Mouse (Mus musculus): ENCODE data around the gene Tlcd1. TPM values are rescaled to one million over a fixed set of nuclear protein-coding genes. Genes with fewer than 3 reads are reported as not detected.

The Tlcd1 gene
- polyA plus RNA-seq, 1 experiment = 78.2 TPM

GRCm38 (mm10) chr11:78190041-78190440 is 13.5 kb downstream of the Tlcd1 start:
- peak overlapping the region; percentile 87 for H3K4me3 ChIP-seq (ENCODE audit: insufficient read depth, low read depth, low read length)
- H3K36me3 ChIP-seq (ENCODE audit: control insufficient read depth, insufficient read depth, low read length) = no peaks in the 10 kb centered on the region

GRCm38 (mm10) chr11:78193113-78193512 is 16.6 kb downstream of the Tlcd1 start, which contains the start of gene Proca1:
TSS of gene Proca1 (plus strand) at chr11:78193392.
- Histone ChIP-seq H3K27me3 (replicated peaks; ENCODE audit: control insufficient read depth, insufficient read depth, low read length) (no peaks in the 10 kb centered on the region), H3K27ac (ENCODE audit: insufficient read depth, low read depth, low read length) (no peak within 1 kb of the TSS), H3K4me1 (ENCODE audit: control insufficient read depth, insufficient read depth, low read length) (peaks cover 16% of the 10 kb centered on the region), H3K36me3 (ENCODE audit: control insufficient read depth, insufficient read depth, low read length) (no peaks in the 10 kb centered on the region), H3K4me3 (ENCODE audit: insufficient read depth, low read depth, low read length) (no peak within 1 kb of the TSS)
- 50% methylated on average over 1 of the region's 1 CpGs for WGBS
- TF ChIP-seq CTCF (conservative IDR thresholded peaks at IDR 0.05; ENCODE audit: insufficient read depth, insufficient read length, low read depth, low read length) = no peak
- no peak for TF ChIP-seq POLR2A (IDR thresholded peaks at IDR 0.05; ENCODE audit: low read depth, low read length)
- no peak for DNase-seq

More at GRCm38 (mm10) chr11:78190041-78190440, 13.5 kb downstream of the Tlcd1 start:
- DNase-seq = peak; percentile 92
- H3K27ac ChIP-seq (ENCODE audit: insufficient read depth, low read depth, low read length) = peak overlapping the region; percentile 90
- WGBS = 32% methylated on average over 6 of the region's 6 CpGs
- H3K4me1 ChIP-seq (ENCODE audit: control insufficient read depth, insufficient read depth, low read length) = peaks cover 16% of the 10 kb centered on the region
- TF ChIP-seq POLR2A (IDR thresholded peaks at IDR 0.05; ENCODE audit: low read depth, low read length) = no peak
- no peak for TF ChIP-seq CTCF (conservative IDR thresholded peaks at IDR 0.05; ENCODE audit: insufficient read depth, insufficient read length, low read depth, low read length)
- no peaks in the 10 kb centered on the region for H3K27me3 ChIP-seq (replicated peaks; ENCODE audit: control insufficient read depth, insufficient read depth, low read length)

- H3K27me3 ChIP-seq (replicated peaks; ENCODE audit: control insufficient read depth, insufficient read depth, low read length) = no peaks in the 10 kb centered on the region
- H3K4me1 ChIP-seq (ENCODE audit: control insufficient read depth, insufficient read depth, low read length) = peaks cover 14% of the 10 kb centered on the region
- no peaks in the 10 kb centered on the region for H3K36me3 ChIP-seq (ENCODE audit: control insufficient read depth, insufficient read depth, low read length)
- peak overlapping the region; percentile 54; the same call in 1 of the 2 replicates for H3K27ac ChIP-seq (ENCODE audit: insufficient read depth, low read depth, low read length)
- TF ChIP-seq POLR2A (IDR thresholded peaks at IDR 0.05; ENCODE audit: low read depth, low read length) (peak; percentile 36), CTCF (conservative IDR thresholded peaks at IDR 0.05; ENCODE audit: insufficient read depth, insufficient read length, low read depth, low read length) (no peak)
- 3% methylated on average over 30 of the region's 30 CpGs for WGBS
- peak overlapping the region; percentile 72 for H3K4me3 ChIP-seq (ENCODE audit: insufficient read depth, low read depth, low read length)
- DNase-seq = peak; percentile 88
Observed at GRCm38 (mm10) chr11:78194411-78195100, 18.0 kb downstream of the Tlcd1 start.

- DNase-seq = no peak
- TF ChIP-seq POLR2A (IDR thresholded peaks at IDR 0.05; ENCODE audit: low read depth, low read length) (no peak), CTCF (conservative IDR thresholded peaks at IDR 0.05; ENCODE audit: insufficient read depth, insufficient read length, low read depth, low read length) (no peak)
- H3K36me3 ChIP-seq (ENCODE audit: control insufficient read depth, insufficient read depth, low read length) = no peaks in the 10 kb centered on the region
- 64% methylated on average over 23 of the region's 23 CpGs for WGBS
- peak overlapping the region; percentile 72; the same call in 1 of the 2 replicates for H3K4me3 ChIP-seq (ENCODE audit: insufficient read depth, low read depth, low read length)
- no peaks in the 10 kb centered on the region for H3K27me3 ChIP-seq (replicated peaks; ENCODE audit: control insufficient read depth, insufficient read depth, low read length)
- no peak overlapping the region; the same call in 1 of the 2 replicates for H3K27ac ChIP-seq (ENCODE audit: insufficient read depth, low read depth, low read length)
- H3K4me1 ChIP-seq (ENCODE audit: control insufficient read depth, insufficient read depth, low read length) = peaks cover 9% of the 10 kb centered on the region
Observed at GRCm38 (mm10) chr11:78195101-78195863, 18.8 kb downstream of the Tlcd1 start.

- Histone ChIP-seq H3K27me3 (replicated peaks; ENCODE audit: control insufficient read depth, insufficient read depth, low read length) (no peaks in the 10 kb centered on the region), H3K4me1 (ENCODE audit: control insufficient read depth, insufficient read depth, low read length) (peaks cover 7% of the 10 kb centered on the region; the same call in 1 of the 2 replicates), H3K4me3 (ENCODE audit: insufficient read depth, low read depth, low read length) (no peak overlapping the region), H3K36me3 (ENCODE audit: control insufficient read depth, insufficient read depth, low read length) (peaks cover under 1% of the 10 kb centered on the region; the same call in 1 of the 2 replicates), H3K27ac (ENCODE audit: insufficient read depth, low read depth, low read length) (no peak overlapping the region)
- no peak for TF ChIP-seq CTCF (conservative IDR thresholded peaks at IDR 0.05; ENCODE audit: insufficient read depth, insufficient read length, low read depth, low read length)
- no peak for TF ChIP-seq POLR2A (IDR thresholded peaks at IDR 0.05; ENCODE audit: low read depth, low read length)
- 61% methylated on average over 3 of the region's 3 CpGs for WGBS
- peak; percentile 49 for DNase-seq
Observed at GRCm38 (mm10) chr11:78202372-78202771, 25.9 kb downstream of the Tlcd1 start.

GRCm38 (mm10) chr11:78204287-78204686 is 27.8 kb downstream of the Tlcd1 start:
- Histone ChIP-seq H3K4me3 (ENCODE audit: insufficient read depth, low read depth, low read length) (no peak overlapping the region), H3K27ac (ENCODE audit: insufficient read depth, low read depth, low read length) (no peak overlapping the region), H3K36me3 (ENCODE audit: control insufficient read depth, insufficient read depth, low read length) (peaks cover 2% of the 10 kb centered on the region; the same call in 1 of the 2 replicates), H3K4me1 (ENCODE audit: control insufficient read depth, insufficient read depth, low read length) (peaks cover 7% of the 10 kb centered on the region; the same call in 1 of the 2 replicates), H3K27me3 (replicated peaks; ENCODE audit: control insufficient read depth, insufficient read depth, low read length) (no peaks in the 10 kb centered on the region)
- WGBS = 83% methylated on average over 6 of the region's 6 CpGs
- TF ChIP-seq CTCF (conservative IDR thresholded peaks at IDR 0.05; ENCODE audit: insufficient read depth, insufficient read length, low read depth, low read length) (no peak), POLR2A (IDR thresholded peaks at IDR 0.05; ENCODE audit: low read depth, low read length) (no peak)
- DNase-seq = no peak

Measured in kidney, adult 2 months (tissue).